Mouse (Mus musculus) heart, postnatal 0 days (tissue): ENCODE data around the gene Hk1. TPM values are rescaled to one million over a fixed set of nuclear protein-coding genes. Genes with fewer than 3 reads are reported as not detected.

Experiments used
- ATAC-seq: fragments of 200-750 bp; cut with Nextera tagmentation; 2 replicates; pipeline ENCODE4 v1.8.0; 2017; ENCODE audit warnings: low read depth, moderate number of reproducible peaks, moderate library complexity; ENCODE audit not compliant: insufficient read depth
- DNase-seq: peaks from one replicate; pipeline ENCODE4 v3.0.0-alpha.2; 2016; ENCODE audit warnings: low spot score
- H3K27ac ChIP-seq: fragments of 300-500 bp; sonication (generic); 2 replicates; pipeline ENCODE4 v1.5.1; 2014; ENCODE audit warnings: low read depth, mild to moderate bottlenecking
- H3K27me3 ChIP-seq: fragments of 300-500 bp; sonication (generic); 2 replicates; pipeline ENCODE4 v1.6.1; 2014; ENCODE audit warnings: low read length, mixed read lengths; ENCODE audit not compliant: control insufficient read depth, insufficient read depth
- H3K36me3 ChIP-seq: fragments of 300-500 bp; sonication (generic); replicated peaks from 2 replicates; pipeline ENCODE4 v1.6.1; 2014; ENCODE audit warnings: low read length, mixed read lengths; ENCODE audit not compliant: control insufficient read depth, insufficient read depth
- H3K4me1 ChIP-seq: fragments of 300-500 bp; sonication (generic); 2 replicates; pipeline ENCODE4 v1.6.1; 2014; ENCODE audit warnings: antibody characterized with exemption; ENCODE audit not compliant: control insufficient read depth, insufficient read depth
- H3K4me2 ChIP-seq: fragments of 300-500 bp; sonication (generic); 2 replicates; pipeline ENCODE4 v1.6.1; 2014; ENCODE audit warnings: low read depth, mild to moderate bottlenecking, low read length, moderate library complexity
- H3K4me3 ChIP-seq: fragments of 300-500 bp; sonication (generic); 2 replicates; pipeline ENCODE4 v1.5.1; 2014; ENCODE audit warnings: low read depth, low read length
- H3K9ac ChIP-seq: fragments of 300-500 bp; sonication (generic); replicated peaks from 2 replicates; pipeline ENCODE4 v1.6.1; 2014; ENCODE audit warnings: low read depth, low read length, mixed read lengths
- H3K9me3 ChIP-seq: fragments of 300-500 bp; sonication (generic); replicated peaks from 2 replicates; pipeline ENCODE4 v1.6.1; 2016; ENCODE audit warnings: low read length; ENCODE audit not compliant: control insufficient read depth
- CTCF ChIP-seq: IDR thresholded peaks from 2 replicates; pipeline ENCODE4 v1.5.1; 2016; ENCODE audit warnings: antibody characterized with exemption, control low read depth, low read depth
- EP300 ChIP-seq: IDR thresholded peaks from 2 replicates; pipeline ENCODE4 v1.6.1; 2016; ENCODE audit warnings: antibody characterized with exemption, low read depth
- WGBS: fragments of 180-500 bp; shearing (Covaris S2); extraction: QIAGEN DNeasy Blood & Tissue Kit; methylation state at CpG from one replicate; pipeline ENCODE4 v1.1.7; 2014; 5-methylcytosine and 5-hydroxymethylcytosine counted together
- polyA plus RNA-seq: library from polyadenylated mRNA; unstranded; fragments of >200 nt; fragmentation: Nextera tagmentation; extraction: Ambion mirVana; gene quantifications from 2 replicates; pipeline ENCODE4 v1.2.1, GENCODE M21; 2015
- total RNA-seq: library from RNA; depleted of rRNA; stranded (reverse); fragments of >200 nt; gene quantifications from 2 replicates; pipeline ENCODE4 v1.2.3, GENCODE M21; 2014; ENCODE audit warnings: low replicate concordance

Hk1 gene
- total and polyA plus RNA-seq, 2 experiments from 2014 or later = 100.0 to 148 TPM

DNA sequence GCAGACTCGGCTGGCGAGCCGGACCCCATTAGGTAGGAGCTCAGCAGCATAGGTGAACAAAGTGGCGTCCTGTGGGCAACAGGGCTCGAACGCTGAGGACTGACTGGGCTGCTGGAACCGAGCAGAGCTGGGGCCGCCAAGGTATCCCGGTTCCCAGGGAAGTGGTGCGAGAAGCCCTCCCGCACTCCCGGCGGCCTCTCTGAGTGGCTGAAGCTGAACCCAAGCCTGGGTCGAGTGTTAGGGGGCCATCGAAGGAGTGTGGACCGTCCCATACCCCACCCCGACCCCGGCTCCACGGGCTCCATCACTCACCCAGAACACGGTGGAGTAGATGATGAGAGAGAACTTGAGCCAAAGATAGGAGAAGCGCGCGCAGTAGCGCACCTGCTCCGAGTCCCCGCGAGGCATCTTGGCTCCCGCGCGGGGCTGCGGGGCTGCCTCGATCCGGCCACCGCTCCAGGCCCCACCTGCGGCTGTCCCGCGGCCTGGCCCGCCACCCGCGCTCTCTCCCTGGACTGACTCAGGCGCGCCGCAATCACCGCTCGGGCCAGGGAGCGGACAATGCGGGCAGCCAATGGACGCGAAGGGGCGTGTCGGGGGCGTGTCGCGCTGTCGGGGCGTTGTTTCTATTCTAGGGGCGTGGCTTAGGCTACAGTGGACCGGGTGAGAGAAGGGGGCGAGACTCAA, 148.9 kb downstream of the Hk1 start, which contains the start of gene Tspan15:
Gene Tspan15 (minus strand): TSS at position 544 of the 687 bp plus-strand sequence.
- Histone ChIP-seq H3K27me3 (peaks cover 17% of the 10 kb centered on the region), H3K36me3 (no peaks in the 10 kb centered on the region), H3K9ac (peak within 1 kb of the TSS; percentile 44), H3K4me1 (peaks cover 6% of the 10 kb centered on the region; the same call in 1 of the 2 replicates), H3K4me3 (peak within 1 kb of the TSS; percentile 56), H3K4me2 (peak within 1 kb of the TSS; percentile 80), H3K27ac (no peak within 1 kb of the TSS), H3K9me3 (no peaks in the 10 kb centered on the region)
- no peak for TF ChIP-seq CTCF
- TF ChIP-seq EP300 = no peak
- ATAC-seq = peak; percentile 98
- peak; percentile 75 for DNase-seq
- WGBS = under 1% methylated on average over 59 of the region's 59 CpGs

DNA sequence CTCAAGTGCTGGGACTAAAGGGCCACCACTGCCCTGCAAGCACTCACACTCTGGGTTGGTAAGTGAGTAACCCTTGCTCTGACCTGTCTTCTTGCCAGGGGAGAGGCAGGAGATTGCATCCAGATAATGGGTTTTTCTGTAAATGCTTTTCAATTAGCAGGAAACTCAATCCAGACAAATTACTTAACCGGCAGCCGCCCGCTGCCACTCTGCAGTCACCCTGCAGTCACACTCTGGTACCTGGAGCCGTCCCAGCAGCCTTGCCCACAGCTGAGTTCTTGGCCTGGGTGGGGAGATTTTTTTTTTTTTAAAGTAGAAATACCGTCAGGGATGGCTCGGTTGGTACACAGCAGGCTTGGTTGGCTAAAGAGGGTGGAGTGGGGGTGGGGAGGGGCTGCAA, 151.6 kb downstream of the Hk1 start:
- 71% methylated on average over 6 of the region's 6 CpGs for WGBS

DNA sequence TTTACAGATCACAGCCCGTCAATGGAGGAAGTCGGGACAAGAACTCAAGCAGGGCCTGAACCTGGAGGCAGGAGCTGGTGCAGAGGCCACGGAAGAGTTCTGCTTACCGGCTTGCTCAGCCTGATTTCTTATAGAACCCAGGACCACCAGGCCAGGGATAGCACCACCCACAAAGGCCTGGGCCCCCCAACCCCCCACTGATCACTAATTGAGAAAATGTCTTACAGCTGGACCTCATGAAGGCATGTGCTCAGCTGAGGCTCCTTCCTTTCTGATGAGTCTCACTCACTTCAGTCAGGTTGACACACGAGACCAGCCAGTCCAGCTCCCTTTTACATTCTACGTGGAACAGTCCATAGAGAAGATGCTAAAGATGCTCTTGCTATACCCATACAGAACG, 153.9 kb downstream of the Hk1 start:
- 76% methylated on average over 7 of the region's 7 CpGs for WGBS
- H3K27ac ChIP-seq = no peak overlapping the region
- H3K27me3 ChIP-seq = peaks cover 9% of the 10 kb centered on the region; the same call in 1 of the 2 replicates
- H3K9me3 ChIP-seq = no peaks in the 10 kb centered on the region
- H3K4me3 ChIP-seq = no peak overlapping the region
- ATAC-seq = no peak
- H3K4me2 ChIP-seq = no peak overlapping the region
- TF ChIP-seq CTCF = no peak
- TF ChIP-seq EP300 = no peak
- DNase-seq = no peak
- H3K9ac ChIP-seq = no peak overlapping the region
- peaks cover 6% of the 10 kb centered on the region; the same call in 1 of the 2 replicates for H3K4me1 ChIP-seq
- no peaks in the 10 kb centered on the region for H3K36me3 ChIP-seq

More for the DNA sequence above, 151.6 kb downstream of the Hk1 start:
- ATAC-seq (no peak), DNase-seq (no peak)
- TF ChIP-seq CTCF = no peak
- no peak for TF ChIP-seq EP300
- no peak overlapping the region for H3K4me3 ChIP-seq
- no peaks in the 10 kb centered on the region for H3K9me3 ChIP-seq
- no peak overlapping the region for H3K27ac ChIP-seq
- H3K9ac ChIP-seq = no peak overlapping the region
- peaks cover 17% of the 10 kb centered on the region for H3K27me3 ChIP-seq
- peaks cover 6% of the 10 kb centered on the region; the same call in 1 of the 2 replicates for H3K4me1 ChIP-seq
- no peaks in the 10 kb centered on the region for H3K36me3 ChIP-seq
- H3K4me2 ChIP-seq = no peak overlapping the region

DNA sequence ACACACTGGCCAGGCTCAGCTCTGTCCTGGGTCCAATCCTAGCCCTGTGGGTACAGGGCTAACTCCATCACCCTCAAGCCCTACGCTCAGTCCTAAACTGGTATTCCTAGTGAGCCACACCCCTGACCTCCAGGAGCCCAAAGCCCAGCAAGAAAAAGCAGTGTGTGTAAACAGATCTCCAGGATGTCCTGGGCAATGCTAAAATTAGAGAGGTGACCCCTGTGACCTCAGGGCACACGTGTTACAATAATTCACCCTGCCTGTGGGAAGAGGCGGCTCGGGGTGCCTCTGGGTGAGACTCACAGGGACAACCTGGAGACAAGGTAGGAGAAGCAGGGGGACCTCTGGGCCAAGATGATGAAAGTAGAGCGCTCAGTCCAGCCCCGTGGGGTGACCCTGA, 155.5 kb downstream of the Hk1 start:
- 55% methylated on average over 6 of the region's 6 CpGs for WGBS
- H3K4me2 ChIP-seq = no peak overlapping the region
- H3K27me3 ChIP-seq = 0 out of 2 replicates have a peak, but pooled peaks cover under 1% of the 10 kb centered on the region

DNA sequence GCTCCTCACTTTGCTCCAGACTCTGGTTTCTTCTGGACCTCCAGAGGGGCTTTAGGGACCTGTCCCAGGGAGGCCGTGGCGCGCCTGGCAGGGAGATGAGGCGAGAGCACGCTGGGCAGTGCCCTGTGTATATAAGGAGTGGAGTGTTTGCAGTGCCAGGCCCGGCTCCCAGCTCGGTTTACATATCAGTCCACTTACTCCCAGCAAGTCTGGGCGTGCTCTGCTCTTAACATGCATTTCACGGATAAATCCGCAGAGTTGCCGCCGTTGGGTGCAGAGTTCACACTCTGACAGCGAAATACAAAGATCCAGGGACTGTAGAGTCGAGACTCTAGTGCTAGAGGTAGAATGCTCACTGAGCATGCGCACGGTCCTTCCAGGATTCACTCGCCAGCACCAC, 156.9 kb downstream of the Hk1 start:
- WGBS = 82% methylated on average over 17 of the region's 17 CpGs
- H3K4me3 ChIP-seq = no peak overlapping the region
- H3K27ac ChIP-seq = no peak overlapping the region
- ATAC-seq = no peak
- no peaks in the 10 kb centered on the region for H3K4me1 ChIP-seq
- TF ChIP-seq CTCF = no peak
- no peak for TF ChIP-seq EP300
- H3K4me2 ChIP-seq = no peak overlapping the region
- no peak overlapping the region for H3K9ac ChIP-seq
- H3K36me3 ChIP-seq = no peaks in the 10 kb centered on the region
- H3K9me3 ChIP-seq = no peaks in the 10 kb centered on the region
- no peaks in the 10 kb centered on the region for H3K27me3 ChIP-seq
- DNase-seq = no peak

More for the DNA sequence above, 155.5 kb downstream of the Hk1 start:
- H3K9me3 ChIP-seq = no peaks in the 10 kb centered on the region
- no peak overlapping the region for H3K27ac ChIP-seq
- ATAC-seq = no peak
- no peaks in the 10 kb centered on the region for H3K36me3 ChIP-seq
- no peak for TF ChIP-seq EP300
- no peak for TF ChIP-seq CTCF
- no peak overlapping the region for H3K4me3 ChIP-seq
- no peak for DNase-seq
- no peak overlapping the region for H3K9ac ChIP-seq
- H3K4me1 ChIP-seq = no peaks in the 10 kb centered on the region

DNA sequence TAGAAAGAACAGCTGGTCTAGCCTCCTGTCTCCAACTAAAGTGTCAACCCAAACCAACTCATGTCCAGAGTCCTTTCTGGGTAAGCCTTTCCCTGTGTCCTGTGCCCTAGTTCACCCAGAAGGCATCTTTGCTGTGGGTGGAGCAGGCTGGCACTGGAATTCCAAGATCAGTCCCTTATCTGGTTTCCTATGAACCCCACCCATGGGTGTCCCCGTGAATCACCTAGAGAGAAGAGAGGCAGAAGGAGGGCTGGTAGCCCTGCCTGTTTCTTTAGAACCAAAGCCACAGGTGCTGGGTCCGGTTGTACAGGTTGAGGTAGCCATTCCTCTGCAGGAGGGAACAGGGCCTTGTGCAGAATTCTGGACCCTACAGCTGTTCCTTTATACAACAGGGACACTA, 158.1 kb downstream of the Hk1 start:
- no peak for DNase-seq
- no peak overlapping the region for H3K9ac ChIP-seq
- no peak for TF ChIP-seq EP300
- no peak for TF ChIP-seq CTCF
- WGBS = 61% methylated on average over 2 of the region's 2 CpGs
- H3K4me2 ChIP-seq = no peak overlapping the region
- H3K36me3 ChIP-seq = no peaks in the 10 kb centered on the region
- no peaks in the 10 kb centered on the region for H3K27me3 ChIP-seq
- no peaks in the 10 kb centered on the region for H3K4me1 ChIP-seq
- no peak for ATAC-seq
- no peaks in the 10 kb centered on the region for H3K9me3 ChIP-seq
- H3K27ac ChIP-seq = no peak overlapping the region
- H3K4me3 ChIP-seq = no peak overlapping the region
